Mouse (Mus musculus) cerebellum, postnatal 14 days (tissue): ENCODE measurements at regions not wholly inside any gene's neighbourhood (a gene's known extent, or its start where the extent isn't known, plus 50 kb on each side); places are given as distances from the start of the nearest gene placed in this dataset.

Source experiments
- DNase-seq, 2 experiments: peaks; one replicate each; pipeline ENCODE4 v3.0.0; 2021; ENCODE audit warnings: mixed read lengths in 2 of 2

DNA sequence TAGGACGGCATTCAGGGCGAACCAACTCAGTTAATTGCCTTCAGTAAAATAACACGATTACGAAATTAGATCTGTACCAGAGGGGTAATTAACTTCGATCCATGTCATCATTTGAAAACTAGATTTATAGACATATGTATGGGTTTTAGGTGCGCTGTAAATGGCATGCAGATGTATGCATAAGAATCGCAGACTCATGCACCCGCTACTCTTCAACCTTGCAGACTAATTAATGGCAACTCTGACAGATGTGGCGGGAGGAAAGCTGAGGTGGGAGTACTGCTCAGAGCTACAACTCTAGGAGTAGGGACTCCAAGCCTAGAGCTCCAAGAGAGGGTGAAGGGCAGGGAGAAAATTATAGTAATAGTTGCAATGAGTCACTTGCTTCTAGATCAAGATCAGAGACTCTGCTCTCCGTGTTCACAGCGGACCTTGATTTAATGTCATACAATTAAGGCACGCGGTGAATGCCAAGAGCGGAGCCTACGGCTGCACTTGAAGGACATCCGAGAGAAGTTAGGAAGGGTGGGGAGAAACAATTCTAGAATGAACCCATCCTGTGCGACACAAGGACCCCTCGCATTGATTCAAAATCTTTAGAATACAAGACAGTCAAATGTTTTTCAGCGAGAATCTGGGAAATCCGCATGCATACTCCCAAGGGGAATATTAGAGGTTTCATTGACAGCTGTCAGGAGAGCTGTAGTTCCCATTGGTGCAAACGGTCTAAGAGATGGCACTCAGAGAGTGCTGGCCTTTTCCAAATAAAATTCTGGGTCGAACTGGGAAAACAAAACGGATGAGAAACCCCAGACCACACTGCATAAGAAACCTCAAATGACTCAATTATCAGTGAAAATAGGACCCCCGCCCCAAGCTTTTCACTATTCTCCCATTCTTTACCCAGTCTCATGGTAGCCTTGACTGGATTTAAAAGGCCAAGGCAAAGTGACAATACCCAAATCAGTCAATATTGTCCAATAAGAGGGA, 152.6 kb upstream of the Cypt12 start:
- DNase-seq, result peak in 1 of 2 experiments; percentile 23

DNA sequence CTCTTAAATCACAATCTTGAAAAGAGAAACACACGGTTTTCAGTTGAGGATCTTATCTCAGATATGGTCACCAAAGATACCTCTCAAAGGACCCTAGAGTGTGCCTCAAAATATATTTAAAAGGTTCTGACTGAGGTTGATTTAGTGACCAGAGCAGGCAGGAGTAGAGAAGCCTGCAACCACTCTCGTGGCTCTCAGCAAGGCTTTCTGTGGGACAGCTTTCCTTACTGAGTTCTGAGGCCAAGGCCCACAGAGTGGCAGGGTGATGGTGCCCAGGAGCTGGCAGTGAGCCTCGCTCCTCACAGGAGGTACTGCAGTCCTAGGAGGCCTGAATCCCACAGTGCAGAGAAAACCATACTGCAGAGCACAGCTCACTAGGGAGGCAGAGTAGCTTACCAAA, 151.4 kb upstream of the Cypt12 start:
- DNase-seq, result peak; percentile 41 to 57

GRCm38 (mm10) chr3:17798399-17798798, 149.8 kb upstream of the Cypt12 start:
- peak; percentile 91 for DNase-seq

DNA sequence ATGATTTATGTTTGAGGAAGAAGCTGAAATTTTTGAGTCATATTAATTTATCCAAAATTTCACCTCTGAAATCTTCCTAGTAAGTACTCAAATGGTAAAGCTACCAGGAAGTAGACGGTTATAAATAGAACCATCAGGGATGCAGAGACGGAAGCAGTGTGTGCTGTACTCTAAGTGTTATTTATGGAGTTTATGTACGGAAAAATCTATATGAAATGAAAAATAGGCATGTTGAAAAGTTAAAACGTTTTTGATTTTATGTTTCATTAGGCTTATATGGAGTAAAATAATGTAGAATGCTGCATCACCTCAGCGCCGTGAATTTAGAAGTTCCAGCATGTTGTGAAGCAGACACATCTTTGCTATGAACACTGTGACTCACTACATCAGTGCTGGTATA, 149.1 kb upstream of the Cypt12 start:
- DNase-seq, result no peak

DNA sequence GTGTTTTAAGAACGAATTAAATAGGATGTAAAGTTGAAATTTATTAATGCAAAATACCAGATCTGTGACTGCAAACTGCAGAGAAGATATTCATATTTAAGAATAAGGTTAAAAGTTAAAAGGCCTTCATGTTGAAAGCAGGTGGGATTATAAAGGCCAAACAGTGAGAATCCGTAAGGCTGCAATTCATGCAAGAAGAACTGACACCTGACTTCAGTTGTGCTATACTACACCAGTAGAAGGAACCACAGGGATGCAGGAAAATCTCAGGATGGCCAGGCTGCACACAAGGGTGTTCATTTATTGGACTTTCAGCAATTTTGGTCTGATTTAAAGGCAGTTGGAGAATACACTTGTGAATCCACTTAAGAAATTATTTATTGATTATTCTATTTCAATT, 147.4 kb upstream of the Cypt12 start:
- no peak for DNase-seq

DNA sequence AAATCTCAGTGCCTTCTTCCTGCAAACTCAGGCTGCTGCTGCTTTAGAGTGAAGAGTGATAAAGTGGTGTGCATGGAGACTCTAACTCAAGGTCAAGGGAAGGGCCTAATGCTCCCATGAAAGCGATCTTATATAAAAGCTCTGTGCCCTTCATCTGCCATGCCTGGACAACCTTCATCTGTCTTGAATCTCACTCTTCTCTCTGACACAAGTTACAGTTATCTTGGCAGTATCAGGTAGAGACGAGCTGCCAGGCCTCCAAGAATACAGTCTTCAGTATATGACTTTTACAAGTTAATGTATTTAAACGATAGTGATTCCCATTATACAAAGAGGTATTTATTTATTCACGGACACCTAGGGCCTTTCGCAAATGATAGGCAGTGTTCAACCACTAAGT, 146.7 kb upstream of the Cypt12 start:
- DNase-seq, result no peak

GRCm38 (mm10) chr3:17805185-17805584, 143.0 kb upstream of the Cypt12 start:
- DNase-seq, result no peak

- no peak for DNase-seq
These were observed 136.9 kb upstream of the Cypt12 start for GRCm38 (mm10) chr3:17811290-17811689.

GRCm38 (mm10) chr3:17824201-17824600, 124.0 kb upstream of the Cypt12 start:
- no peak for DNase-seq

GRCm38 (mm10) chr3:17824662-17825061, 123.5 kb upstream of the Cypt12 start:
- peak; percentile 15 to 60 for DNase-seq

DNA sequence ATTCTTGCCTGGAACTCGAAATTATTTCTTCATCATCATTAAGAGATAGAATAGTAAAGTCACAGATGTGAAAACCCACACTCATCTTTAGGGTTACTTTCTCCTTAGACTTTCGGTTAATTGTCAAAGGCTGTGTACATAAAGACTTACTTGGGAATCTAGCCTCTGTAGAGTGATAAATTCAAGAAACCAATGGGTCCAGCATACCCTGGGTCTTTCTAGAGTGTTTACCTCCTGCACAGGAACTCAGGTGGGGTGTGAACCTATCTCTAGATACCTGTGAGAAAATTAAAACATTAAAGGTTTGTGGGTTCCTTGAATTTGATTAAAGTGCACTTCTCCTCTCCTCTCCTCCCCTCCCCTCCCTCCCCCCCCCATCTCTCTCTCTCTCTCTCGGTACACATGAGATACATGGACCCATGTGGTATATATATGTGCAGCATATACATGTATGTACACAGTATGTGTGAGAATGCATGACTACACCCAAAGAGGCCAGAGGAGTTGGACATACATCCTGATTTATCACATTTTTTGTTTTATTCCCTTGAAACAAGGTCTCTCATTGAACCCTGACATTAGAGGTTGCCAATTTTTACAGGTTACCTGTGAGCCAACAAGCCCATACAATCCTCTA, 122.8 kb upstream of the Cypt12 start:
- no peak for DNase-seq

- DNase-seq, result peak; percentile 82 to 85
These were observed 113.5 kb upstream of the Cypt12 start for GRCm38 (mm10) chr3:17834706-17835105.

DNA sequence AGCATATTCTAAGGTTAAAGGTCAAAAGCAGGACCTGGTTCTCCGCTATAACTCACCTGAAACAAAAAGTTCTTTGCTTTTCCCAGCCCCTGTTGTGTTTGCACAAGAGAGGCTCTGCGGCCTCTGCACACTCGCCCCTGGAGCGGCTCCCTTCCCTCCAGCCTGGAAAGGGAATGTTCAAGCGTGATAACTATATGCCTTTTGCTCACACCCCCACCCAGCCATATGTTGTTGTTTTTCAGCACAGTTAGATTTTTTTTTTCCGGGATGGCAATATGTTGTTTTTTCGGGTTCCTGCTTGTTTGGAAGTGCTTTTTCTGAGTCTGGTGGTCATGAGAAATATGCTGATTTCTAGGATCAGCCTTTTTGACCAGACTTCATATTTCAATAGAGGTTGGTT, 100.6 kb upstream of the Cypt12 start:
- DNase-seq, result peak in 1 of 2 experiments; percentile 7

DNA sequence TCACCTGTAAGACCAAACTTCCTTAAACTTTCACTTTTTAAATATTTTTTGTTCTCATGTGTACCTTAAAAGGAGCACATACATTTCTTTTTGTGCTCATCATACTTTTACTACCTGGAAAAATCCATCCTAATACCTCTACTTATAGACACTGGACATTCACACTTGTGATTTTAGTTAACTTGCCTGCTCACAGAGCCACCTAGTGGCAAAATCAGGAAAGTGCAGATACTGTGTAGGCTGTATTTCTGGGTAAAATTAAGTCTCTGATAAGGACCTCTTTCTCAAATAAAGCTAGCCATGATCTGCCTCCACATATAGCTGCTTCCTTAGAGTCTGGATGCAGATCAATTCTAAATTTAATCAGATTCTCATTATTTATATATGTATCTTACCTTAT, 100.0 kb upstream of the Cypt12 start:
- peak; percentile 59 to 61 for DNase-seq

- DNase-seq, result no peak
These were observed 85.8 kb upstream of the Cypt12 start for GRCm38 (mm10) chr3:17862367-17862766.

DNA sequence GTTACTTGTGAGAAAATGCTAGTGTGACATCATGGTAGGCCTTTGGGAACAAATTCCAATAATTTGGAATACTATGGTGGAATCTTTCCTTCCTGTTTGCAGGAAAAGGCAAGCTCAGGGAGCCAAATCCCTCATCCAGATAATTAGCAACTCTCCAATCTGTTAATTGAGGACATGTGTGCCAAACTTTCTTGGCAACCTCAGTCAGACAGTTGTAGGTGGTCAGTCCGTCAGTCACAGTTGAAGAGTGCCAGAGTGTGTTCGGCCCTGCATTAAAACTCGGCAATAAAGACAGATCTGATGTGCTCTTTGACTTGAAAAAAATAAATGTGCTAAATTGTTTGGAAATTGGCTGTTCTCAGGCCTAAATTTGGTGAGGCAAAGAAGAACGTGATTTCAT, 83.1 kb upstream of the Cypt12 start:
- DNase-seq, result peak; percentile 70 to 82

DNA sequence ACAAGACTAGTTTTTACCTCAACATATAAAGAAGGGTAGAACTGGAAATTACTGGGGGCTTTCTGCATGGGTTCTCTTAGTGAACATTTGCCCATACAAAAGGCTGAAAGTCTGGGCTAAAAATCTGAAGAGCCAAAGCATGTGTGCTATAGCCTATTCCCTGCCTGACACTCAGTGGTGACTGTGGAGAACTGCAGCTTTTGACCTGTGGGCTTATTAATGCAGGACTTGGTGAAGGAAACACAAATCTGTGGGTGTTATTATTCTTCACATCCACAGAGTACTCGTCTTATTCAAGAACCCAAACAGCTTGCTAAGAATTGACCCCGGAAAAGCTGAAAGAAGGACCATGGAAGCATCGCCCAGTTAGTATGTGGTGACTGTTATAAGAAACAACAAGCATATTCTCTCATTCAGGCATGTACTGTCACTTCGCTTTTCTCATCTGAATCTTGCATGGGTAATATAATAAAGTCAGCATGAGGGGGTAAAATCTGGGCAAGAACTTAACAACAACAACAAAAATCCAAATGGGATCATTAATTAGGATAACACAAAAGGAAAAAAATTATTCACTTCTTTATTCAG, 77.2 kb upstream of the Cypt12 start:
- DNase-seq, result peak; percentile 59 to 61

DNA sequence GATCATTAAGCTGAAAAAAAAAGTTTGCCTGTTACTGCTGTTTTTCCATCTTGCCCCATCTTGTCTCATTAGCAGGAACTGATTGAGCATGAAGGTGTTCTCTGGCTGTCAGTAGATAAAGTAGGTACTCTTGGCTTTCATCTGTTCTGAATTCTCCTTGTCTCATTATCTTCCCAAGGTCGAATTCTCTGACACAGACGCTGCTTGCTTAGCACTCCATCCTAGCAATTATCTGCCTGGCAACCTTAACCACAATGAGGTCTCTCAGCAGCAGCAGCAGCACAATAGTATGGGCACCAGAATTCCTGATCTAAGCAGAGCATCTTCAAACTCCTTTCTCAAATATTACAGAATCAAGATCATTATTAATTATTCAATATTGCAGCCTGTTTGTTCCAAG, 52.3 kb upstream of the Cypt12 start:
- peak in 1 of 2 experiments; percentile 26 for DNase-seq

DNA sequence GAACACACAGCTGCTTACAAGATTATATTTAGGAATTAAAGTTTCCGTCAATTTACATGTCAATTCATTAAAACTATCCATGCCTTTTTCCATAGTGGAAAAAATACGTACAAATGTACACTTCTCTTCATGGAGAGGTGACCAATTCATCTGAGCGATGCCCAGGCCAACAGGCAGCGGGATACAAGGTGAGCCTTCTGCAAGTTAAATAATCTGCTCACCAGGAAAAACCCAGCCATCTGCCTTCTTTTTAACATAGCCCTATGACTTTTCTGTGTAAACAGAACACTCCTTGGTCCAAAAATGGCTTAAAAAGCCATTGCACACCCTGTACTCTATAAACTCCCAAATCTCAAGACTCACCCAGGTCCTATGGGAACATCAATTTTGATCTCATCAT, 51.5 kb upstream of the Cypt12 start:
- DNase-seq, result peak; percentile 44 to 76
